Mouse (Mus musculus) CH12F3 (cell line): ENCODE results near the gene Agtr2.
"Not testable (repeated sequence)": the region's sequence is repeated elsewhere in the genome, so short reads cannot be mapped to it uniquely, and the experiment has no call there.

ENCODE experiments used
- in situ Hi-C: fragments of 300-500 bp; cut with MboI; formaldehyde crosslinking; loops from 2 replicates; pipeline ENCODE4 v1.14.3; 2020; ENCODE audit warnings: low sequenced_read_pairs

Gene Agtr2

GRCm38 (mm10) chrX:21484414-21484813 lies at the start of gene Agtr2:
TSS of gene Agtr2 (plus strand) at chrX:21484544.
- in situ Hi-C loops, result no loop called here

- in situ Hi-C loops, result no loop called here
Measured at GRCm38 (mm10) chrX:21452519-21452918, 31.8 kb upstream of the Agtr2 start.

- in situ Hi-C loops, result no loop called here
Measured at GRCm38 (mm10) chrX:21488111-21488510, 3.8 kb downstream of the Agtr2 start.

- in situ Hi-C loops, result no loop called here
Measured at GRCm38 (mm10) chrX:21500242-21500641, 15.9 kb downstream of the Agtr2 start.

- in situ Hi-C loops, result not testable (repeated sequence)
Measured at GRCm38 (mm10) chrX:21507333-21507732, 23.0 kb downstream of the Agtr2 start.

- in situ Hi-C loops, result no loop called here
Measured at GRCm38 (mm10) chrX:21522590-21522989, 38.2 kb downstream of the Agtr2 start.
